Mouse (Mus musculus) cortical plate, adult 2 months (tissue): Measurements from ENCODE around the gene Tspan18.

Source experiments
- CTCF ChIP-seq: fragments of 200-500 bp; IDR thresholded peaks from 2 replicates; pipeline ENCODE4 v1.5.1; 2011; ENCODE audit warnings: mild to moderate bottlenecking, control low read depth, low read length; ENCODE audit not compliant: insufficient read depth; ENCODE audit errors: extremely low read depth
- POLR2A ChIP-seq: fragments of 200-500 bp; IDR thresholded peaks from 2 replicates; pipeline ENCODE4 v1.6.1; 2011; ENCODE audit warnings: mild to moderate bottlenecking, low read length, control low read depth; ENCODE audit not compliant: insufficient read depth; ENCODE audit errors: extremely low read depth

DNA sequence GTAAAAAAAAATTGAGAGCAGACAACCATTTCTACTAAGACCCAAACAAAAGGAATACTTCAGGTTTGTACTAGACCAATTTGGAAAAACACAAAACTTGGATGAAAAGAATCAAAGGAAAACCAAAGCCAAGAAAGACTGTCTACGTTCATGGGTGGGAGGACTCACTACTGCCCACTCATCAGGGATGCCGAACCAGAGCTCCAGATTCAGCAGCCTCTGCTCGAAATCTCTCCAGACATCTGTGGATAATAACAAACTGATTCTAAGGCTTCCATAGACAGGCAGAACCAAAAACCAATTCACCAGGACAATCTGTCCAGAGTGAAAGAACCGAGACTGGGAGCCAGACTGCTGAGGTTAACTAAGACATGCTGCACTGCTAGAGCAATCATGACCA is 27.4 kb downstream of the Tspan18 start:
- no peak for TF ChIP-seq CTCF
- TF ChIP-seq POLR2A = no peak
